Mouse (Mus musculus) brain, embryonic 14.5 days (tissue): ENCODE measurements around the gene Plxdc1.
"Not testable (repeated sequence)": the region's sequence is repeated elsewhere in the genome, so short reads cannot be mapped to it uniquely, and the experiment has no call there.

ENCODE experiments used
- CTCF ChIP-seq: fragments of 200-500 bp; IDR thresholded peaks from 2 replicates; pipeline ENCODE4 v1.5.1; 2012; ENCODE audit warnings: inconsistent platforms, mild to moderate bottlenecking, moderate library complexity, borderline replicate concordance; ENCODE audit not compliant: insufficient read depth, insufficient read length; ENCODE audit errors: extremely low read depth
- POLR2A ChIP-seq: fragments of 200-500 bp; IDR thresholded peaks from 2 replicates; pipeline ENCODE4 v1.6.1; 2012; ENCODE audit warnings: mild to moderate bottlenecking, inconsistent platforms, borderline replicate concordance; ENCODE audit not compliant: poor library complexity, insufficient read depth, insufficient read length, severe bottlenecking; ENCODE audit errors: extremely low read depth

DNA sequence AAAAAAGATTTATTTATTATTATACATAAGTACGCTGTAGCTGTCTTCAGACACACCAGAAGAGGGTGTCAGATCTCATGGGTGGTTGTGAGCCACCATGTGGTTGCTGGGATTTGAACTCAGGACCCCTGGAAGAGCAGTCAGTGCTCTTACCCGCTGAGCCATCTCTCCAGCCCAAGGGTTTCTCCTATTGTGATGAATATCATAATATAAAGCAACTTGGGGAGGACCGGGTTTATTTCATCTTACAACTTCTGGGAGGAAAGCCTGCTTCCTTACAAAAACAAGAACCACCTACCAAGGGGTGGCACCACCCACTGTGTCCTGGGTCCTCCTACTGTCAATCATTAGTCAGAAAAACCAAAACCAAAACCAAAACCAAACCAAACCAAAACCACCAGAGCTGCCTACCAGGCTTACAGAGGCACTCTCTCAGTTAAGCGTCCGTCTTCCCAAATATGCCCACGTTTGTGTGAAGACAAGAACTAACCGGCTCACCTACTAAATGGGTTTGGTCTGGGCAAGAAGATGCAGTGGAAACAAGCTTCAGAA, 40.4 kb downstream of the Plxdc1 start:
- not testable (repeated sequence) for TF ChIP-seq CTCF, POLR2A
